Mouse (Mus musculus) hindbrain, embryonic 16.5 days (tissue): ENCODE data around the gene Pard3b. TPM values are rescaled to one million over a fixed set of nuclear protein-coding genes. Genes with fewer than 3 reads are reported as not detected.

ENCODE experiments used
- ATAC-seq: fragments of 200-750 bp; cut with Nextera tagmentation; 2 replicates; pipeline ENCODE4 v1.8.0; 2017; ENCODE audit warnings: moderate TSS enrichment, moderate library complexity
- H3K27ac ChIP-seq: fragments of 300-500 bp; sonication (generic); 2 replicates; pipeline ENCODE4 v1.5.1; 2014; ENCODE audit warnings: low read depth, mild to moderate bottlenecking, control low read depth, low read length, moderate library complexity
- H3K27me3 ChIP-seq: fragments of 300-500 bp; sonication (generic); replicated peaks from 2 replicates; pipeline ENCODE4 v1.6.1; 2014; ENCODE audit warnings: low read length; ENCODE audit not compliant: control insufficient read depth, insufficient read depth
- H3K36me3 ChIP-seq: fragments of 300-500 bp; sonication (generic); 2 replicates; pipeline ENCODE4 v1.6.1; 2014; ENCODE audit warnings: mild to moderate bottlenecking, low read length, moderate library complexity, mixed read lengths; ENCODE audit not compliant: control insufficient read depth, insufficient read depth
- H3K4me1 ChIP-seq: fragments of 300-500 bp; sonication (generic); 2 replicates; pipeline ENCODE4 v1.6.1; 2014; ENCODE audit warnings: low read depth, low read length; ENCODE audit not compliant: control insufficient read depth, insufficient read depth
- H3K4me2 ChIP-seq: fragments of 300-500 bp; sonication (generic); 2 replicates; pipeline ENCODE4 v1.6.1; 2014; ENCODE audit warnings: mild to moderate bottlenecking, low read length, control low read depth, moderate library complexity
- H3K4me3 ChIP-seq: fragments of 300-500 bp; sonication (generic); 2 replicates; pipeline ENCODE4 v1.5.1; 2014; ENCODE audit warnings: mild to moderate bottlenecking, low read length, control low read depth, moderate library complexity
- H3K9ac ChIP-seq: fragments of 300-500 bp; sonication (generic); 2 replicates; pipeline ENCODE4 v1.6.1; 2014; ENCODE audit warnings: low read depth, mild to moderate bottlenecking, control low read depth, low read length, moderate library complexity
- H3K9me3 ChIP-seq: fragments of 300-500 bp; sonication (generic); 2 replicates; pipeline ENCODE4 v1.6.1; 2014; ENCODE audit warnings: mild to moderate bottlenecking, low read length, moderate library complexity; ENCODE audit not compliant: control insufficient read depth
- WGBS: fragments of 180-500 bp; shearing (Covaris S2); extraction: QIAGEN DNeasy Blood & Tissue Kit; methylation state at CpG from one replicate; pipeline ENCODE4 v1.1.7; 2014; 5-methylcytosine and 5-hydroxymethylcytosine counted together
- polyA plus RNA-seq: library from polyadenylated mRNA; unstranded; fragments of >200 nt; fragmentation: Nextera tagmentation; extraction: Ambion mirVana; gene quantifications from 2 replicates; pipeline ENCODE4 v1.2.1, GENCODE M21; 2015

Pard3b gene
- polyA plus RNA-seq, 1 experiment from 2014 or later: 8.9 TPM

DNA sequence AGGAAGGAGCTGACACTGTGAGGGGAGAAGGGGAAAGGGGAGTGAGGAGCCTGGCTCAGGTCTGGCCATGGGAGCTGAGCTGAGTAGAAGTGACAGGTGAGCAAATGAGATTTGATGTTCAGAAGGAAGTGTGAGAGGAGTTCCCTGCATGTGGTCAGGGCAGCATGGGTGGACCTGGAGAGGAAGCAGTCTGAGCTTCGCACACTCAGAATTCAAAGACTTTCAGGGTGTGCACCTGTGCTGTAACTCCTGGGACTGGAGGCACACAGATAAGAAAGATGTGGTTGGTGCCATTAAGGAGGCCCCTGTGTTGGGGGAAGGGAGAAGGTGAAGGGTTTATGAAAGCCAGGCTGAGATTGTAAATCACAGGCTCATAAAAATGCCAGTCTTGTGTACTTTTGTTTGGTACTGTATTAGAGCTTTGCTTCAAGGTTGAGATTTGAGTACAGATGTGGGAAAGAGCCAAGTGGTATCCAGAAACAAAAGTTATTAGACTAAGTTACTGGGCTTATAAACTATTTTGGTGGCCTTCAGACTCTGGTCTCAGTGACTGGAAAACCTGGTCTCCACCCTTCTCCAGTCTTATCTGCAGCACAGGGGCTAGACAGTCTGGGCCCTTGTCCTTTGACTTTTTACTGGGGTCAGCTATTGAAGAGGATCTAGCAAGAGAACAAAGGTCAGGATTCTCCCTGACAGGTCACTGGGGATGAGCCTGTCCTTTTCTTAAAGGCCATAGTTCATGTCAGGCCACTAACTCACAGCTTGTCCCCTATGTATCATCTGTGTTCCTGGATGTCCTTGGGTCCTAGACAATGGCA is 13.0 kb downstream of the Pard3b start:
- no peaks in the 10 kb centered on the region for H3K4me1 ChIP-seq
- no peak overlapping the region for H3K4me3 ChIP-seq
- H3K36me3 ChIP-seq: no peaks in the 10 kb centered on the region
- H3K9me3 ChIP-seq: no peaks in the 10 kb centered on the region
- H3K27ac ChIP-seq: no peak overlapping the region
- H3K9ac ChIP-seq: no peak overlapping the region
- no peak for ATAC-seq
- no peaks in the 10 kb centered on the region for H3K27me3 ChIP-seq
- WGBS: 79% methylated on average over 1 of the region's 1 CpGs
- H3K4me2 ChIP-seq: no peak overlapping the region

DNA sequence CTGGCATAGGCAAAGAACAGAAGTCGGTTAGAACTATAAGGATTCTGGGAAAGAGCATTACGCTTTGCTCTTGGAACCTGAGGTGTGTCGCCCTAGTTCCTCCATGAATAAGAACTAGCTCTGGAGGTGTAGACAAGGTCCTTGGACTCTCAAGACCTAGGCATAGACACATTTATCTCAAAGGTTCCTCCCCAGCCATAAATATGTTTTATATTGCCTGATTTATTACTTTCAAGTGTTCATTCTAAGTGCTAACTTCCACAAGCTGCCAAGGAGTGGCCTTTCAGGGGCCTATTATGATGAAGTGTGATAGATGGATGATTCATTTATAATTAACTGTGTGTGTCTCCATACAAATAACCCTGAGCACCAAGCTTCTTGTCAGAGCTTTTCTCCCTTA is 19.1 kb downstream of the Pard3b start:
- Histone ChIP-seq H3K4me3 (no peak overlapping the region), H3K9ac (no peak overlapping the region), H3K4me2 (no peak overlapping the region), H3K27ac (no peak overlapping the region), H3K9me3 (no peaks in the 10 kb centered on the region), H3K27me3 (no peaks in the 10 kb centered on the region), H3K4me1 (no peaks in the 10 kb centered on the region), H3K36me3 (no peaks in the 10 kb centered on the region)
- no peak for ATAC-seq
- 99% methylated on average over 3 of the region's 3 CpGs for WGBS

DNA sequence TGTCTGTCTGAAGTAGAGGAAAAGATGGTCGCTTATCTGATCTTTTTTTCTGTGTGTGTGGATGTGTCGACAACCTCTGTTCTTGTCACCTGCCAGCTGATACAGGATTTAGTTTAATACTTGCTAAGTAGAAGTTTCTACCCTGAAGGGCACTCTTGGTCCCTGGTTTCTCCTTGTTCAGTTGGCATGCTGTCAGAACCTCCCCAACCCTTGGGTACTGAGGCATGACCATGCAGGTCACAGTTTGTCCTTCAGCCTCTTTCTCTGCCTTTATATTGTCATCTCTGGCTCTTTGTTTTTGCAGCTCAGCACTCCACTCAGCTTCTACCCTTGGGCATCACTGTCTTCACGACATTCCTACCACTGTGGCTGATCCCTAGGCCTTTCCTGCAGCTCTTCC is 21.3 kb downstream of the Pard3b start:
- no peak for ATAC-seq
- no peaks in the 10 kb centered on the region for H3K27me3 ChIP-seq
- no peaks in the 10 kb centered on the region for H3K36me3 ChIP-seq
- H3K4me3 ChIP-seq: no peak overlapping the region
- H3K9me3 ChIP-seq: no peaks in the 10 kb centered on the region
- no peak overlapping the region for H3K4me2 ChIP-seq
- H3K9ac ChIP-seq: no peak overlapping the region
- H3K4me1 ChIP-seq: no peaks in the 10 kb centered on the region
- H3K27ac ChIP-seq: no peak overlapping the region
- WGBS: 76% methylated on average over 3 of the region's 3 CpGs

DNA sequence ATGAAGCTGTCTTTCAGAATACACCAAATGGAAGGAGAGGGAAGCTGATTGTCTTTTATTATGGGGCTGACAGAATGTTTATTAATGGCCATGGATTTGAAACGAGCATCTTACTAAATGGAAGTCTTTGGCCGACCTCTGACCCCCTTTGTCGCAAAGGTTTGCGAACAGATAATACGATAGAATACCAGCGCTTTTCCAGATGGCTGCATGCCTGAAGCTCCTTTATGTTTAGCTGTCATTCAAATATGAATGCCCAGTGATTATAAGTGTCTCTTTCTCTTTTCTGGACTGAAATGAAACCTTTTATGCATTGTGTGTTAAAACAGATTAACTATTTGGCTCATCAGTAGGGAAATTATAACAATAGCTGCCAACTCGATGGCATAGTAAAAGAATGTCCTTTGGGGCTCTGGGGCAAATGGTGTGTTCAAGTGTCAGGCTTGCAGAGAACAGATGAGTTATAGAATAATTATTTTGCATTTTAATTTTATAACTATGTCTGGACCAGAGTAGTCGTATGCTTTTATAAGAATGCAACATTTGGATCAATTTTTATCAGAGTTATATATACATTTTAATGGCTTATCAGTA is 46.7 kb downstream of the Pard3b start:
- Histone ChIP-seq H3K27me3 (no peaks in the 10 kb centered on the region), H3K4me1 (no peaks in the 10 kb centered on the region), H3K9ac (no peak overlapping the region), H3K9me3 (no peaks in the 10 kb centered on the region), H3K36me3 (no peaks in the 10 kb centered on the region), H3K27ac (no peak overlapping the region), H3K4me3 (no peak overlapping the region), H3K4me2 (no peak overlapping the region)
- 12% methylated on average over 8 of the region's 8 CpGs for WGBS
- no peak for ATAC-seq

DNA sequence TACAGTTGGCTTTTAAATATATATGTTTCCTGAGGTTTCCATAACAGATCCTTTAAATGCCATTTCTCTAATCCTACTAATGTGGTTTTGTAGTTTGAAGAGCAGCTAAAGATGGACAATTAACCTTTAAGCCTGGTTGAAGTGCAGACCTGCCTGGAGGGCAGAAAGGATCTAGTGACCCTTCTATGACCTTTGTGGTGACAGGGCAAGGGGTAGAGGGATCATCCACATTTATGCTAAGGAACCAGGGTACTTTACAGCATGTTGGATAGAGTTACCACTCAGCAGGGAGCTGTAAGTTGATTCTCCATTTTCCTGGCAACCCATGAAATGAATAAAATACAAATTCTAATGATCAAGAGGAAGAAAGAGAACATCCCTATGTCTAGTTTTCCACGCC is 47.3 kb downstream of the Pard3b start:
- Histone ChIP-seq H3K4me1 (no peaks in the 10 kb centered on the region), H3K27ac (no peak overlapping the region), H3K36me3 (no peaks in the 10 kb centered on the region), H3K4me2 (no peak overlapping the region), H3K27me3 (no peaks in the 10 kb centered on the region), H3K9ac (no peak overlapping the region), H3K9me3 (no peaks in the 10 kb centered on the region), H3K4me3 (no peak overlapping the region)
- 64% methylated on average over 1 of the region's 1 CpGs for WGBS
- ATAC-seq: no peak

DNA sequence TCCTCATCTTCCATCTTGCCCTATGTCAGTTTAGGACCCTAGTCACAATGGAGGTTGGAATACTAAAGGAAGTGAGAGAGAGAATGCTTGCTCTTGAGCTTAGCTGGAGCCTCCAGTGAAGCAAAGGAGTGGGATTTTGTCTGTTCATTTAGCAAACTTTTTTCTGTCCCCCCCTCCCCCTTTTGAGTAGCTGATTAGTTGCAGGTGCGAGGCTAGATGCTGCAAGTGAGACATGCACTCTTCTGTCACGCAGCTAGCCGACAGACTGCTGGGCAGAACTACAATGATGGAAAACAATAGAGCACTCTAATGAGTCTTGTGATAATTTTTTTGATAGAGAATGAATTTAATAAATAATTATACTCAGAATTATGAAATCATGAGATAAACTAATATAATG is 49.7 kb downstream of the Pard3b start:
- WGBS: 62% methylated on average over 3 of the region's 3 CpGs
- Histone ChIP-seq H3K9ac (no peak overlapping the region), H3K27ac (no peak overlapping the region), H3K36me3 (no peaks in the 10 kb centered on the region), H3K4me2 (no peak overlapping the region), H3K4me3 (no peak overlapping the region), H3K4me1 (no peaks in the 10 kb centered on the region), H3K9me3 (no peaks in the 10 kb centered on the region), H3K27me3 (no peaks in the 10 kb centered on the region)
- no peak for ATAC-seq

DNA sequence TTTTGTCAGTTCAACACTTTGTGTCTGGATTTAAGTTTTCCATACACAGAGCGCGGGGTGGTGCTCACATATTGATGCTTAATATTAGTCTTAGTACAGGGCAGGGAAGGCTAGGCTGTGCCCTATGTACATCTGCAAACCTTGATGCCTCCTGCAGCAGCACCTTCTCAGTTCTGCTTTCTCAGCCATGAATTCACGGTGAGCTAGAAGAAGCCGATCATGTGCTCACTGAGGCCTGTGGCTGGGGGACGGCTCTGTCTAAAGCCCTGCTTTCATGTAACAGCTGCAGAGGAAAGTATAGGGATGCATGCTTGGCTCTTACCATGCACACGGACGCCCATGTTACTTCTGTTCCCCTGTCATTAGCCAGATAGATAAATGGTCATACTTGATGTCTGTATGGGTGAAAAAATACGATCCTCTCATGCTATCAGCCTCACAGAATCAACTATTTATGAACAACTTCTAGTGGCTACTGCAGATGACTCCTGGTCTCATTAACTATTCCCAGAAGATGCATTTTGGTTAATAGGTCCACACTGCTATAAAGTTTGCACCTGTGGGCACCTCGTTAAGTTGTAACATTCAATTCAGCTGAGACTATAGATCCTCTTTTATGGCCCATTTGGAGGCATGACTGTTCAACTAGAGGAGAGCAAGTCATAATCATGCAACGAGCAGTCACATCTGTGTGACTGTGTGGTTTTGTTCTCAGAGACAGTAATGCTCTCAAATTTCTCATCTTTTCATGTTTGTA is 60.0 kb downstream of the Pard3b start:
- no peak overlapping the region for H3K9ac ChIP-seq
- H3K27me3 ChIP-seq: no peaks in the 10 kb centered on the region
- WGBS: 80% methylated on average over 10 of the region's 10 CpGs
- H3K4me3 ChIP-seq: no peak overlapping the region
- H3K4me1 ChIP-seq: no peaks in the 10 kb centered on the region
- H3K4me2 ChIP-seq: no peak overlapping the region
- no peaks in the 10 kb centered on the region for H3K36me3 ChIP-seq
- no peak for ATAC-seq
- no peaks in the 10 kb centered on the region for H3K9me3 ChIP-seq
- no peak overlapping the region for H3K27ac ChIP-seq

DNA sequence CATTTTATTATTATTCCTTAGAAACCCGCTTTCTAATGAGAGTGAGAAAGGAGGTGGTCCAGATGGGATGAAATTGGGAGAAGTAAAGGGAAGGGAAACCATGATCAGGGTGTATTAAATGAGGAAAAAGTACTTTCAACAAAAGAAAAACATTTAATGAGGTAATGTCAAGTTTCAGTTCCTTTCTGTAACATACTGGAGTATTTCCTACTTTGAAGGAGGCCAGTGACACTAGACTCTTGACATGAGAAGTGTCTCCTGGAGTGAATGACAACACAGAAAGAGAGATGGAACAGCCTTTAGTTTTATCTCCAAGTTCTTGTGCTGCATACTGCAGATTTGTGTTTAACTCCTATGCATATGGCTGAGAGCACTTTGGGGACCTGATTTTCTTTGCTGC is 71.2 kb downstream of the Pard3b start:
- Histone ChIP-seq H3K36me3 (no peaks in the 10 kb centered on the region), H3K27ac (no peak overlapping the region), H3K9ac (no peak overlapping the region), H3K4me1 (no peaks in the 10 kb centered on the region), H3K4me3 (no peak overlapping the region), H3K4me2 (no peak overlapping the region), H3K27me3 (no peaks in the 10 kb centered on the region), H3K9me3 (no peaks in the 10 kb centered on the region)
- WGBS: 90% methylated on average over 1 of the region's 1 CpGs
- ATAC-seq: no peak

DNA sequence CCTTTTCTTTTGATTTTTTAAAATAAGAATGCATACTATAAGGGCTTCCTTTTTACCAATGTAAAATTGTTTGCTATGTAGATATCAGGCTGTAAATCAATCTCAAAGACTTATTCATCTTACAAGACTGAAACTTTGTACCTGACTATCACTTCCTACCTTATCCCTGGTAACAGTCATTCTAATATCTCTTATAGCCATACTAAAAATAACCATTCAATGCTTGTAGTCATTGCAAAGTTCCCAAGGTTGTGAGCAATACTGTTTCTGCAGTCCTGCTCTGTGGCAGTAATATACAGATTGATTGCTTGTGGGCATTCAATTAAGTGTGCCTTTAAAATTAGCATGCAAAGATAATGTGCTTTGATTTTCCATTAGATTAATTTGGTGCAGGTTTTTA is 72.9 kb downstream of the Pard3b start:
- ATAC-seq: no peak

More for the DNA sequence above, 72.9 kb downstream of the Pard3b start:
- no peak overlapping the region for H3K27ac ChIP-seq
- no peaks in the 10 kb centered on the region for H3K4me1 ChIP-seq
- H3K9ac ChIP-seq: no peak overlapping the region
- H3K36me3 ChIP-seq: no peaks in the 10 kb centered on the region
- no peak overlapping the region for H3K4me3 ChIP-seq
- H3K27me3 ChIP-seq: no peaks in the 10 kb centered on the region
- no peak overlapping the region for H3K4me2 ChIP-seq
- H3K9me3 ChIP-seq: no peaks in the 10 kb centered on the region
